Mouse (Mus musculus): Measurements from ENCODE around the gene Phb2. TPM values are rescaled to one million over a fixed set of nuclear protein-coding genes. Genes with fewer than 3 reads are reported as not detected.

Gene Phb2
- total and polyA plus RNA-seq, 3 experiments, result 325 to 565 (median 432) TPM

GRCm38 (mm10) chr6:124746654-124747632 is 34.8 kb downstream of the Phb2 start:
- Histone ChIP-seq H3K9me3 (replicated peaks) (no peaks in the 10 kb centered on the region), H3K4me1 (ENCODE audit: insufficient read depth, low read depth, low read length) (peaks cover 53% of the 10 kb centered on the region), H3K4me3 (ENCODE audit: low read depth, low read length) (peak overlapping the region; percentile 80; the same call in 1 of the 2 replicates), H3K27me3 (ENCODE audit: insufficient read depth, low read length) (peaks cover 5% of the 10 kb centered on the region; the same call in 1 of the 2 replicates), H3K36me3 (replicated peaks) (peaks cover 49% of the 10 kb centered on the region)
- no peak for TF ChIP-seq GATA2 (IDR thresholded peaks at IDR 0.05; ENCODE audit: borderline replicate concordance, low read depth, low read length)
- TF ChIP-seq GATA1 (IDR thresholded peaks at IDR 0.05; ENCODE audit: borderline replicate concordance, low read length), result no peak
- TF ChIP-seq CTCF (IDR thresholded peaks at IDR 0.05; ENCODE audit: low read depth, low read length), result no peak
- TF ChIP-seq TAL1 (conservative IDR thresholded peaks at IDR 0.05; ENCODE audit: low read depth, low read length), result no peak
- no peak for TF ChIP-seq POLR2AphosphoS5 (IDR thresholded peaks at IDR 0.05; ENCODE audit: insufficient replicate concordance, low read depth, low read length)
- ATAC-seq (ENCODE audit: extremely low read depth, insufficient number of reproducible peaks, low FRiP score, poor library complexity, severe bottlenecking) (no peak), DNase-seq (ENCODE audit: low spot score) (no peak)

GRCm38 (mm10) chr6:124750405-124750804 is 38.3 kb downstream of the Phb2 start:
- peaks cover 22% of the 10 kb centered on the region for H3K27me3 ChIP-seq (ENCODE audit: insufficient read depth, low read length)
- H3K36me3 ChIP-seq (replicated peaks), result peaks cover 28% of the 10 kb centered on the region
- no peak for TF ChIP-seq CTCF (IDR thresholded peaks at IDR 0.05; ENCODE audit: low read depth, low read length)
- no peak for TF ChIP-seq TAL1 (conservative IDR thresholded peaks at IDR 0.05; ENCODE audit: low read depth, low read length)
- no peak for TF ChIP-seq GATA1 (IDR thresholded peaks at IDR 0.05; ENCODE audit: borderline replicate concordance, low read length)
- H3K4me1 ChIP-seq (ENCODE audit: insufficient read depth, low read depth, low read length), result peaks cover 29% of the 10 kb centered on the region
- ATAC-seq (ENCODE audit: extremely low read depth, insufficient number of reproducible peaks, low FRiP score, poor library complexity, severe bottlenecking), result no peak
- H3K4me3 ChIP-seq (ENCODE audit: low read depth, low read length), result no peak overlapping the region
- DNase-seq (ENCODE audit: low spot score), result no peak
- no peaks in the 10 kb centered on the region for H3K9me3 ChIP-seq (replicated peaks)

GRCm38 (mm10) chr6:124753861-124754260 is 41.7 kb downstream of the Phb2 start:
- peaks cover 42% of the 10 kb centered on the region for H3K27me3 ChIP-seq (ENCODE audit: insufficient read depth, low read length)
- TF ChIP-seq TAL1 (conservative IDR thresholded peaks at IDR 0.05; ENCODE audit: low read depth, low read length), result no peak
- no peak for TF ChIP-seq GATA2 (IDR thresholded peaks at IDR 0.05; ENCODE audit: borderline replicate concordance, low read depth, low read length)
- TF ChIP-seq POLR2AphosphoS5 (IDR thresholded peaks at IDR 0.05; ENCODE audit: insufficient replicate concordance, low read depth, low read length), result no peak
- no peak for TF ChIP-seq CTCF (IDR thresholded peaks at IDR 0.05; ENCODE audit: low read depth, low read length)
- ATAC-seq (ENCODE audit: extremely low read depth, insufficient number of reproducible peaks, low FRiP score, poor library complexity, severe bottlenecking) (no peak), DNase-seq (ENCODE audit: low spot score) (no peak)
- H3K4me1 ChIP-seq (ENCODE audit: insufficient read depth, low read depth, low read length), result peaks cover 38% of the 10 kb centered on the region
- H3K36me3 ChIP-seq (replicated peaks), result peaks cover 8% of the 10 kb centered on the region
- H3K4me3 ChIP-seq (ENCODE audit: low read depth, low read length), result no peak overlapping the region
- H3K9me3 ChIP-seq (replicated peaks), result no peaks in the 10 kb centered on the region

- H3K4me3 ChIP-seq (ENCODE audit: low read depth, low read length), result no peak overlapping the region; the same call in 1 of the 2 replicates
- TF ChIP-seq GATA2 (IDR thresholded peaks at IDR 0.05; ENCODE audit: borderline replicate concordance, low read depth, low read length), result no peak
- no peak for TF ChIP-seq POLR2AphosphoS5 (IDR thresholded peaks at IDR 0.05; ENCODE audit: insufficient replicate concordance, low read depth, low read length)
- no peak for TF ChIP-seq GATA1 (IDR thresholded peaks at IDR 0.05; ENCODE audit: borderline replicate concordance, low read length)
- no peak for TF ChIP-seq TAL1 (conservative IDR thresholded peaks at IDR 0.05; ENCODE audit: low read depth, low read length)
- no peaks in the 10 kb centered on the region for H3K9me3 ChIP-seq (replicated peaks)
Measured at GRCm38 (mm10) chr6:124755306-124755705, 43.2 kb downstream of the Phb2 start.

GRCm38 (mm10) chr6:124755831-124756595 is 43.9 kb downstream of the Phb2 start, which contains the start of the genes Gm45234 and Atn1:
Gene Gm45234 (minus strand): TSS chr6:124756021.
Gene Atn1 (minus strand): TSS chr6:124756524.
- Histone ChIP-seq H3K4me1 (ENCODE audit: insufficient read depth, low read depth, low read length) (peaks cover 38% of the 10 kb centered on the region), H3K27me3 (ENCODE audit: insufficient read depth, low read length) (peaks cover 52% of the 10 kb centered on the region), H3K4me3 (ENCODE audit: low read depth, low read length) (peak within 1 kb of the TSS; percentile 74), H3K36me3 (replicated peaks) (no peaks in the 10 kb centered on the region), H3K9me3 (replicated peaks) (no peaks in the 10 kb centered on the region)
- ATAC-seq (ENCODE audit: extremely low read depth, insufficient number of reproducible peaks, low FRiP score, poor library complexity, severe bottlenecking) (peak; percentile 31; the same call in 1 of the 2 replicates), DNase-seq (ENCODE audit: low spot score) (peak; percentile 55)
- TF ChIP-seq POLR2AphosphoS5 (IDR thresholded peaks at IDR 0.05; ENCODE audit: insufficient replicate concordance, low read depth, low read length) (no peak), CTCF (IDR thresholded peaks at IDR 0.05; ENCODE audit: low read depth, low read length) (no peak), TAL1 (conservative IDR thresholded peaks at IDR 0.05; ENCODE audit: low read depth, low read length) (no peak), GATA2 (IDR thresholded peaks at IDR 0.05; ENCODE audit: borderline replicate concordance, low read depth, low read length) (no peak), GATA1 (IDR thresholded peaks at IDR 0.05; ENCODE audit: borderline replicate concordance, low read length) (no peak)

More at GRCm38 (mm10) chr6:124755306-124755705, 43.2 kb downstream of the Phb2 start:
- DNase-seq (ENCODE audit: low spot score) (no peak), ATAC-seq (ENCODE audit: extremely low read depth, insufficient number of reproducible peaks, low FRiP score, poor library complexity, severe bottlenecking) (no peak)
- Histone ChIP-seq H3K27me3 (ENCODE audit: insufficient read depth, low read length) (peaks cover 47% of the 10 kb centered on the region), H3K4me1 (ENCODE audit: insufficient read depth, low read depth, low read length) (peaks cover 41% of the 10 kb centered on the region), H3K36me3 (replicated peaks) (no peaks in the 10 kb centered on the region)
